Mouse (Mus musculus) cerebellum, postnatal 10 days (tissue): Measurements from ENCODE around the gene Kcnq5.
A peak's percentile ranks its signal among the peaks of the same experiment; 100 is the strongest.

Experiments used
- DNase-seq, 2 experiments: peaks; one replicate each; pipeline ENCODE4 v3.0.0; 2021; ENCODE audit warnings: mixed read lengths in 2 of 2

Gene Kcnq5

DNA sequence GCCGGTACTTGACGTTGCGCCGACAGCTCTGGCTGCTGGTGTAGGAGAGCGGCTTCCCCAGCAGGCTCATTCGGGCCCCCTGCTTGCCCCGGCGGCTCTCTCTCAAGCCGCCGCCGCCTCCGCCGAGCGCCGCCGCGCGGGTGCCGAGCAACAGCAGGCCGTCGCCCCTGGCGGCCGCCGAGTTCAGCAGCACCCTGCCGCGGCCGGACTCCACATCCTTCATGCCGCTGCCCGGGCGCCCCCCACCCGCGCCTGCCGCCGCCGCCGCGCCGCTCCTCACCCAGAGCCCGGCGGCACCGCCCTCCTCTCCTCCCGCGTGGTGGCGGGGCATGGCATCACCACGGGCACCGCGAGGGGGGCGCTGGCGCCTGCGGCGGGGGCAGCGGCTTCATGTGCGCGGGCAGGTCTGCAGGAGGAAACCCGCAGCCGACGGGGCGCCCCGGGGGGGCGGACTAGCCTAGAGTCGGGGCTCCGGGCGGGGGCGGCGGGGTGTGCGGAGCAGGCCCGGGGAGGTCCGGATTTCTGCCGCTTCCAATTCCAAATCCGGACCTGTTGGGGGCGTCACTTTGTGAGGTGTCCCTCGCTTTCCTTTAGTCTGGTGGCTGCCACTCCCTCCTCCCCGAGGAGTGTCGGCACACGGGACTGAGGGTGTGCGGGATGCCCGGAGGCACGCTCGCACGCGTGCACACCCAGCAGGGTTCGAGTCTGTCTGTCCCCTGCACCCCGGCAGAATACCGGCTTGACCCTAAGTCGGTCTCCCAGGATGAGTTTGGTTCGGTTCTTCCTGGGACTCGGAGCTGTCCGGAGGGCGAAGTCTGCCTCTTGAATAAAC, at the start of gene Kcnq5:
TSS of gene Kcnq5 (minus strand) at position 692 of the 832 bp plus-strand sequence.
- peak; percentile 76 to 81 for DNase-seq

DNA sequence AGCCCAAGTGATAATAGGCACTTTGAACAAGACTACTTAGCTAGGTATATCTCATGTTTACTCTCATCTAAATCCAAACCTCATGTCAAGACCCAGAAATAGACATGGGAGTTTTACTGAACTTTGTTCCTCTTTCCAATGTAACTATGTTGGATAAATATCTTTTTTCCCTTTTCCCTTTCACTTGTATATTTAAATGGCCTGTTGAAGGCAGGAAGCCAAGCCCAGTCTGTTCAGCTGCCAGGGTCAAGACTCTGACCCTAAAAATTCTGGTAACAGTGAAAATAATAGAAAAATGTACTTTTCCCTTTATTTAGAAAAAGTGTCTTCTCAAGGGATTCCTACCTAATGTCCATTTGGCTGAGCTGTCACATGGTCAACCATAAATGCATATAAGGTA, 18.0 kb upstream of the Kcnq5 start:
- no peak for DNase-seq

DNA sequence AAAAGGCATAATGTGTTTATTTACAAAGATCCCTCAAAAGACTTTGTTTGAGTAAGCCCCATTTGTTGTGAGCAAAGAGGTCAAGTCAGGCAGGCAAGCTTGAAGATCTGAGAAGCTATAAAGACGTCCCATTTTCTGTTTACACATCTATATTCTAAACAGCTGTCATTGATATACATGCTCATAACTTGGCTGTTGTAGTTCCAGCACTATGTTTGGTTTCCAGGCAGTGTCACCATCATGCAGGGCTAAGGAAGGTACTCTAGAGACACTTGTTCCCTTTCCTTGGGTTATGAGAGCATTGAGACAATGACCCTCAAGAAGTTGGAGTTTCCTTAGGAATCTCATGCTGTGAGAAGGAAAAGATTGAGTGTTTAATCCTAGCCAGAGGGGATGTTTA, 17.6 kb upstream of the Kcnq5 start:
- DNase-seq, result no peak

DNA sequence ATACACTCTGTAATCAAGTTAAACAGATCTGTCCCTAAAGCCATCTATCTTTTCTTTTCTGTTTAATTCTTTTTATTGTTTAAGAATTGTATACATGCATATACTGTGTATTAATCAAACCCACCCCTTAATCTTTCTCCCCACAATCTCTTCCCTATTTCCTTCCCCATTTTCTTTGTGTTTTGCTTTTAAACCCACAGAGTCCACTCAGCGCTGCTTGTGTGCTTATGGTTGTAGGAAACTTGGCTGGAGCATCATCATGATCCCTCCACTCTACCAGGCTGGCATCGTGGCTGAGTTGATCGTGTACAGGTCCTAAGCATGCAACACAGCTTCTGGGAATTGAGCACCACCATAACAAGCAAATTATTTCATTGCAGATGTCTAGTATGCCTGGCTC, 12.3 kb upstream of the Kcnq5 start:
- no peak for DNase-seq

DNA sequence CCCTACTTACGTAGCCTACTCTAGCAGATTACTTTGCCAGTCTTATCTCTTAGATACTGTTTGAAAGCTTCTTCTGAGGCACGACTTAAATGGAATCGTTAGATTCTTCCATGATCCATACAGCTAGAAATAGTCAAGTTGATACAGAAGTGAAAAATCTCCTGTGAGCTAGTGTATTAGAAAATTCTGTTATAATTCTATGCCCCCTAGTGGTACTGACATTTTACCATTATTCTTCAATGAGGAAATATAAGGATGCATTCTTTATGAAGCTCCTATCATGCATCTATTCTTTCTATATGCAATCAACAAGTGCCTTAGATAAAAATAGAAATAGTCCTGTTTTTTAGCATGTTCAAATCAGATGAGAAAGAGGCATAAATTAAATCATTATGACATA, 5.4 kb upstream of the Kcnq5 start:
- DNase-seq, result peak in 1 of 2 experiments; percentile 30

DNA sequence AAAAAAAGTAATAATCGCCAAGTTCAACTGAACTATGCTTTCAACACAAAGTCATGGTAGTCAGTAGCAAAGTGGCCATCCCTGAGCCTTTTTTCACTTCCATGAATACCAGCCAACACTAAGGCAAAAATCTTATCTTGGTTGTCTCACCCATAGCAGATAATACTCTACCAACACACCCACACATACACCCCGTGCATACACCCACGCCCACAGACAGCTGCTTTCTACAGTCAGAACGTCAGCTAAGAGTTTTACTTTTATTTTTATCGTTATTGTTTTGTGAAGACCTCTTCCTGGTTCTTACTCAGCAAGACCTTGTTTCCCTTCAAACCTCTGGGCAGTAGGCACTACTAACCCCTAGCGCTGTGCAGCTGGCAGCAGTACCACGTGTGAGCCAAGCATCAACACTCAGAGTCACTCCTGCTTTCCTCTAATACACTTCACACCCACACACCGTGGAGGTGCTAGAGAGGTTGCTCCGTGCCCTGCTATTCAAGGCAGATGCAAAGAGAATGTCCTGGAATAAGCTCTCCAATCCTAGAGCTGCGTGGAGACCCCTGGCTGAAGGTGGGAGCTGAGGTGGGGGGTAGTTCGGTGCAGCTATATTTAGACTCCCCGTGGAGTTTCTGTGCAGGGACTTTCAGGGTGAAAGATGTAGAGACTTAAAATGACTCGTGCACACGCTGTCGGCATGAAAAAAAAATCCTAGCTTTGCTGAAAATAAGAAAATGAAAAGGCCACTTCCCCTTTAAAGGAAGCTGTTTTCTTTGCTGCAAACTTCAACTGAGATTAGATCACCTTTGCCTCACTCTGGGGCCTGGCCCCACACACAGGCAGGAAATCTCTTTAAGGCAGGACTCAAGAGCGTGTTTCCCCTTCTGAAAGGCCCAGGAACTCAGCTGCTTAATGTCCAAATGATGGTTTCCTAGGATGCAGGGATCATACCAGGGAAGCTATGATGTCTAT, 1.4 kb upstream of the Kcnq5 start:
- DNase-seq, result peak in 1 of 2 experiments; percentile 8

GRCm38 (mm10) chr1:21962083-21962471, 335 bp upstream of the Kcnq5 start:
- peak; percentile 60 to 65 for DNase-seq

DNA sequence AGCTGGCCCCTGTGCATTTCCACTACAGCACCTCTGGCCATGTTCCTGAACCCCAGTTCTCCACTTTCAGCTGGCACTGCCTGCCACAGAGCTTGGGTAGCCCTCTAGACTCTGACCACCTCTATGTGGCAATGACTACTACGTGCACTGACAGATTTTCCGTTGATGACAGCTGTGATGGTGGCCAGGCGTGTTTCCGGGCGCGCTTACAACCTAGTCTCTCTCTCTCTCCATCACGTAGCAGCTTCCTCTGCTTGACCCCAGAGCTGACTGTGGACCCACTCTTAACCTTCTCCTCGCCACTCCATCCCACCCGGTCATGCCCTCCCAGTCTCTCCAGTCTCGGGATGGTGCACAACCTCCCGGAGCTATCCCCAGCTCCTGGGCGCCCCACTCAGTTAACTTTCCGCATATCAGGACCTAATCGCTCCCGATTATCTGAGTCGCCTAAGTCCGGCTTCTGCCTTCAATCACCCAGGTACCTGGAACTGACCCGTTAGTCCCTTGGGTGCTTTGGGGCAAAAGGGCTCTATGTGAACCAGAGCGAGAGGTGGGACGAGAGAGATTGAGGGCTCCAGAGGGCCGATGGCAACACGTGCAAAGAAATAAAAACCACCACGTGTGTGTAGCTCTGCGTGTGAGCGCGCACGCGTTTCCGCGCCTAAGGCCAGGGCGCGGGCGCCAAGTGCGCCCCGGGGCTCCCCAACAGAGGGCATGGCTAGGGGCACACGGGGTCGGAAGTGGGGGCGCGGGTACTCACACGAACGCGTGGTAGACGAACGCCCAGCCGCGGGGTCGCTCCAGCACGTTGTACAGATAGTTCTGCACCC, 1.1 kb downstream of the Kcnq5 start:
- peak; percentile 59 to 60 for DNase-seq

DNA sequence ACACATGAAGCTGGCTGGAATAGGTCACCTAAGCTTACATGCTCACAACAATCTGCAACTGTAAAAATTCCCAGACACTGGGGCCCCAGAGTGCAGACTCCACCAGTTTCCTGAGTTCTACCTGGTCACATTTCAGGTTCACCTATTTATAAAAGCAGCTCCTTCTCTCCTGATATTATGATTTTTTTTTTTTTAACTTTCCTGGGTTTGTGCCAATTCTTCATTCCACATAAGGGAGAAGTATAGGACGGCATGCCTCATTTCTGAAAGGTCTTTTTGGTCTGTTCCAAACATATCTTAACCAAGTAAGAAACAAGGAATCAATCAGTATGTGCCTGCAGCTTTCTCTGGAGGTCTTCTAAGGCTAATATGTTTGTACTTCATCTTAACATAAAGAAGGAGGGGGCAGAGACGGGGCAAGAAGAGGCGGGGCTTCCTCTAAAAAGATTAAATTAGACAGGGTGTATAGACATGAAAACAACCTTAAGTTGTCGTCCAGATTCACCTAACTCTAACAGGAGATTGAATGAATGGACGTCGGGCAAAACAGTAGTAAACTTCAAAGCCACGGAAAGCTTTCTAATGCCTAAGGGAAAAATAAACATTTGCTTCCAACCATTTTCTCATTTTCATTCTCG, 2.0 kb downstream of the Kcnq5 start:
- DNase-seq, result peak in 1 of 2 experiments; percentile 29

GRCm38 (mm10) chr1:21958013-21958412, 3.7 kb downstream of the Kcnq5 start:
- peak in 1 of 2 experiments; percentile 12 for DNase-seq

DNA sequence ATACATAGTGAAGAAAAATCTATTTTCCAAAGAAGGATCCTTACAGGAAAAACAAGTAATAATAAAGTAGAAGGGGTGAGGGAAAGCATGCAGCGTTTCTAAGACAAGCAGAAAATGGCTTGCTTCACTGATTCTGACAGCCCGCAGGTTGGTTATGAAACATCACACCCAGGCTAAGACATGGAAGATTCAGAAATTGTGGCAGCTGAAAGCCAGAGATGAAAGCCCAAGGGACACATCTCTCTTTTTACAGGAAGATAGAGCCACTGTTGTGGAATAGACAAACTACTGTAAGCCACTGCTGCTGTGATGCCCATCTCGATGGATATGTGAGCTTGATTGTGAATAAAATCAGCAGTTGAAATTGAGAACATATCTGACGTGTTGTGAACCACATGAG, 20.9 kb downstream of the Kcnq5 start:
- peak in 1 of 2 experiments; percentile 11 for DNase-seq

DNA sequence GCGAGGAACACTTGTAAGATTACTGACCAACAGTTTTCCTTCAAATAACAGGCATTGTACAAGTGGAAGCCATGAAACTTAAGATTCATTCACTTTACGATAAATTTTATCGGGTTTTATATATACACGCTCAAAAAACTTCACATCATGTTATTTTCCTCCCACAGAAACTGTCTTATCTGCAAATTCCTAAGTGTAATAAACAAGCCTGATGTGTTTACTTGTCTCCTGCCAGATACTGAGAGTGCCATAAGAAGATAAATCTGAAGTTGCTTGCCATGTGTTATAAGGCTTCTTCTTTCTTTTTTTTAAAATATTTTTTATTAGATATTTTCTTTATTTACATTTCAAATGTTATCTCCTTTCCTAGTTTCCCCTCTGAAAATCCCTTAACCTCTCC, 34.6 kb downstream of the Kcnq5 start:
- DNase-seq, result no peak

DNA sequence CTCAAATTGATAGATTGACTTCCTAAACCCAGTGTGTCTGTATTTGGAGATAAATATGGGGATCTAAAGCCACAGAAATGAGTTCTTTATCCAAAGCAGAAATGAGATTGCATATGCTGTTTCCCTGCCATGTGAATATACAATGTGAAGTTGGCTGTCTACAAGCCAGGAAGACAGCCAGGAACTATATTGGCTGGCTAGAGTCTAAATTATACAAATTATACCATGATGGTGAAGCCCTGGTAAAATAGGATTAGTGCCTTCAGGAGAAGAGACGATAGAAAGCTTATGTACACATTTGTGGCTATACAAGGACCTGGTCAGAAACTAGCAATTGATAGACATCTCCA, 38.5 kb downstream of the Kcnq5 start:
- no peak for DNase-seq

DNA sequence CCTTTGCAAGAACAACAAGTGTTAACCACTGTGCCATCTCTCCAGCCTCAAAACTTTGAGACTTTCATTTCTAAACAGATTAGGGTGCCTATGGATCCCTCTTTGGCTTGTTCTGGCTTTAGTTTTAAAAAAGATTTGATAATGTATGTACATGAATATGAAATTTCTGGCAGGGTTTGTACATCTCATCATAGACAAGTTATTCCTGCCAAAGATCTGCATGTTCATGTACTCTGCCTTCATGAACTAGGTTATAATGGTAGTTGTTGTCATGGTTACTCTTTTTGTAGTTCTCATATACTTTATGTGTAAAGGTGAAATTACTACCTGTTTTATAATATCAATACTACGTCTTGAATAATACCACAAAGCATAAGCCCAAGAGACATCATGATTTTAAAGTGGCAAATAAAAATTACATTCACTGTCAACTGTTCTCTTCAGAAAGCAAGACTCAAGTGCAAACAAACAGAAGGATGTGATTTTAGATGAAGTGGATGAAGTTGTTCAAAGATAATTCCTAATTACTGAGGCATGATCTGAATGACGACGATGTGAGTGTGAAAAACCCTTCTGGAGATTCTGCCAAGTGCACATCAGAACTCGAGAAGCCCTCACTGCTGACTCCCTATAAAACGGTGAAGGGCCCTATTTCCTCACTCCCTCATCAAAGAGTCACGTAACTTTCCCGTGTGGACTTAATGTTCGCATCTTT, 39.0 kb downstream of the Kcnq5 start:
- DNase-seq, result no peak

DNA sequence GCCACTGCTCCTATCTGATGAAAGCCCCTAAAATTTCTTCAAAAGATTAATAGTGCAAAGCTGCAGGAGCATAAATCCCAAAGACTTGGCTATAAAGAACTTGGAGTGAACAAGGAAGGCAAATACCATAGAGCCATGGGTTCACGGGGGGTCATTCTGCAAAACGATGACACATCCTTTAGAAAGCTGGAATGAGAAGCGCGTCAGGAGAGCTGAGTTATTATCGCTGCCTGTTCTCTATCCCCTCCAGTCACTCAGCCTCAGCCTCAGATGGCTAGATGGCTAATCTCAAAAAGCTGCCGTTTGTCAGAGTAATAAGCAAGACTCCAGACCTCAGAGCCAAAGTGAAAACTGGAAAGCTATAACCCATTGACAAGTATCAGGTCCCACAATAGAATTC, 42.5 kb downstream of the Kcnq5 start:
- no peak for DNase-seq

DNA sequence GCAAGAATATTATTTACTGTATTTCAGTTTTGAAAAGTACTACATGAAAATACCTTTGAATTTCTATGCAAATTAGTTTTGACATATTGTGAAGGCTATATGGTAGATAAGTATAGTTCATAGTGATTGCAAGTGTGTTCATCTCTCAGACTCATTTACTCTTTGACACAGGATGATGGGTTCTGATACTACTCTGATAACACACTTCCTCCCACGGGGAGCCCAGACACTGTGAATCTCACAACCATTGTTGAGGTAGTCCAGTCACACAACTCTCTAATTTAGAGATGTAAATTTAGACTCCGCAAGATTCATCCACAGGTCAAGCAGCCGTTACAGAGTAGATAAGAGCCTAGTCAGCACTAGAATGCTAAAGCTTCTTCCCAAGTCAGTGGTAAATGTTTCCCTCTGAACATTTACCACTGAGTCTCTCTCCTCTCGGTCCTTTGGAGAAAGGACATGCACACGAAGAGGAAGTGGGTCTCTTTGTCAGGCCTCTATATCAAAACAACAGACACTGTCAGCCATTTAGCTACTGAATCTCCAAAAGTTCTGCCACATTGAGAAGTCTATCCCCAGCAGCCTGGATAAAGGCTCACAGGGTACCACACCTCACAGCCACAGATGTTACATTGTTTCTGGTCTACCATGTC, 65.5 kb downstream of the Kcnq5 start:
- no peak for DNase-seq

GRCm38 (mm10) chr1:21883747-21884146, 78.0 kb downstream of the Kcnq5 start:
- no peak for DNase-seq

GRCm38 (mm10) chr1:21870889-21871288, 90.9 kb downstream of the Kcnq5 start:
- no peak for DNase-seq

DNA sequence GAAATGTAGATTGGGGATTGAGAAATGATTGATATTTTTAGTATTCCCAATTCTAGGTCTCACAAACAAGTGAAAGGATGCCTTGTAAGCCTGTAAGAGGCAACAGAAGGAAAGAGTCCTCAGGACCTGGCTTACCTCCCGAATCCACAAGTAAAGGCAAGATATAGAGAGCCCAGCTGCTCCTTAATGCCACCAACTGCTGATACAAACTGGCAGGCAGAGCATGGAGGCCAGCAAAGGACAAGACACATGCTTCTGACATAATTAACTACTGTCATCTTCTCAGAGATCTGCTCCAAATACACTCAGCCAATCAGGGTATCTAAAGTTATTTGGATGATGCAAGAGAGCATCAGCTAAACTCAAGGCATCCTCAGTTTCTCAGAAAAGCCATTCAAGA, 93.3 kb downstream of the Kcnq5 start:
- DNase-seq, result peak; percentile 74 to 82

GRCm38 (mm10) chr1:21856399-21856798, 105.3 kb downstream of the Kcnq5 start:
- no peak for DNase-seq

- DNase-seq, result no peak
These were observed 123.2 kb downstream of the Kcnq5 start for GRCm38 (mm10) chr1:21838534-21838933.
